Mouse (Mus musculus) heart, embryonic 15.5 days (tissue): ENCODE measurements around the gene Ipcef1. TPM values are rescaled to one million over a fixed set of nuclear protein-coding genes. Genes with fewer than 3 reads are reported as not detected.

Experiments
- ATAC-seq: fragments of 200-750 bp; cut with Nextera tagmentation; replicated peaks from 2 replicates; pipeline ENCODE4 v1.8.0; 2017; ENCODE audit warnings: low read depth, moderate TSS enrichment; ENCODE audit not compliant: insufficient number of reproducible peaks, insufficient read depth, low FRiP score
- H3K27ac ChIP-seq: fragments of 300-500 bp; sonication (generic); 2 replicates; pipeline ENCODE4 v1.5.1; 2015; ENCODE audit warnings: mild to moderate bottlenecking, inconsistent platforms
- H3K27me3 ChIP-seq: fragments of 300-500 bp; sonication (generic); 2 replicates; pipeline ENCODE4 v1.6.1; 2015; ENCODE audit warnings: inconsistent platforms
- H3K36me3 ChIP-seq: fragments of 300-500 bp; sonication (generic); 2 replicates; pipeline ENCODE4 v1.6.1; 2015; ENCODE audit warnings: mild to moderate bottlenecking, inconsistent platforms
- H3K4me1 ChIP-seq: fragments of 300-500 bp; sonication (generic); replicated peaks from 2 replicates; pipeline ENCODE4 v1.6.1; 2015; ENCODE audit warnings: inconsistent platforms
- H3K4me2 ChIP-seq: fragments of 300-500 bp; sonication (generic); 2 replicates; pipeline ENCODE4 v1.6.1; 2015; ENCODE audit warnings: inconsistent platforms, mild to moderate bottlenecking, moderate library complexity
- H3K4me3 ChIP-seq: fragments of 300-500 bp; sonication (generic); 2 replicates; pipeline ENCODE4 v1.5.1; 2015; ENCODE audit warnings: mild to moderate bottlenecking, inconsistent platforms
- H3K9ac ChIP-seq: fragments of 300-500 bp; sonication (generic); 2 replicates; pipeline ENCODE4 v1.6.1; 2015; ENCODE audit warnings: mild to moderate bottlenecking, inconsistent platforms
- H3K9me3 ChIP-seq: fragments of 300-500 bp; sonication (generic); replicated peaks from 2 replicates; pipeline ENCODE4 v1.6.1; 2016; ENCODE audit warnings: inconsistent platforms
- WGBS: fragments of 180-500 bp; shearing (Covaris S2); methylation state at CpG from one replicate; pipeline ENCODE4 v1.1.7; 2015; ENCODE audit warnings: mixed read lengths; 5-methylcytosine and 5-hydroxymethylcytosine counted together
- polyA plus RNA-seq: library from polyadenylated mRNA; unstranded; fragments of >200 nt; fragmentation: Nextera tagmentation; extraction: Ambion mirVana; gene quantifications from 2 replicates; pipeline ENCODE4 v1.2.1, GENCODE M21; 2015

Gene Ipcef1
- polyA plus RNA-seq, 1 experiment from 2014 or later, result 0.25 TPM

DNA sequence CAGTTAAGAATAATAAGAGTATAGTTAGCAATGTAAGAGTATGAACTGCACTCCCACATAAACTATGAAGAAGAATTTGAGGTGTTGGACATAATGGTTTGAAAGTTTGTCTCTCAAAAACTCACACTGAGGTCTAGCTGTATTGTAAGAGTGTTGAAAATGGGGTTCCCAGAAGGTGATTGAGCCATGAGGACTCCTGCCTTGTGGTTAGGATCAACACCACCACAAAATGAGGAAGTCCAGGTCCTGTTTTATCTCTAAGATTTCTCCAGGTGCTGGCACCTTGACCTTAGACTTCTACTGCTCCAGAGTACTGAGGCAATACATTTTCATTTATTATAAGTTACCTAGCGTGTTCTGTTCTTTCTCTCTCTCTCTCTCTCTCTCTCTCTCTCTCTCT lies 178.4 kb downstream of the Ipcef1 start:
- ATAC-seq, result no peak
- WGBS, result 85% methylated on average over 1 of the region's 1 CpGs

DNA sequence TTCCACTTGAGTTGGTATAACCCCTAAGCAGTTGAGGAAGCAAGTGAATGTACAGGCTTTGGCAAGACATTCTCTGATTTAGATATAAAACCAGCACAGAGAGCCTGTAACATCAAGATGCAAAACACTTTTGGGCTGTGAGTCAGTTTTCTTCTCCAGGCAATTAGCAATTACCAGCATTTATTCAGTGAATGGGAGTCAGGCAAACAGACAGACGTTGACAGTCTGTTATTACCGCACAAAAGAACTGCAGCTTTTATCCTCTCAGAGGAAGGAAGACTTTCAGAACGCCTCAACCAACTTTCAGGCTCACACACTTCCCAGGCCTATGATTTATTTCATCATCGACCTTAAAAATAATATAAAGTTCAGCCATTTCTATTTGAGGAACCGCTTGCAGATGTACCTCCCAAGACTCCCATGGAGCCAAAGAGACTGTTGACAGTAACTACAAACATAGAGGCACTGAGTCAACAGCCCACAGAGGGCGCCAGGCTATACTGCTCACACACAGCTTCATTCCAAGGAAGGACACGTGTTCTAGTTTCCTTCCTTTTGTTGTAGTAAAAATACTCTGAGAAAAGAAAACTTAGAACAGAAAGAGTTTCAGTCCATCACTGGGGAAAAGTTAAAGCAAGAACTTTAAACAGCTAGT lies 180.7 kb downstream of the Ipcef1 start:
- WGBS, result 75% methylated on average over 7 of the region's 7 CpGs

More for the DNA sequence above, 178.4 kb downstream of the Ipcef1 start:
- Histone ChIP-seq H3K4me2 (no peak overlapping the region), H3K27ac (no peak overlapping the region), H3K4me1 (no peaks in the 10 kb centered on the region), H3K9ac (no peak overlapping the region), H3K4me3 (no peak overlapping the region), H3K27me3 (no peaks in the 10 kb centered on the region), H3K36me3 (no peaks in the 10 kb centered on the region), H3K9me3 (no peaks in the 10 kb centered on the region)

DNA sequence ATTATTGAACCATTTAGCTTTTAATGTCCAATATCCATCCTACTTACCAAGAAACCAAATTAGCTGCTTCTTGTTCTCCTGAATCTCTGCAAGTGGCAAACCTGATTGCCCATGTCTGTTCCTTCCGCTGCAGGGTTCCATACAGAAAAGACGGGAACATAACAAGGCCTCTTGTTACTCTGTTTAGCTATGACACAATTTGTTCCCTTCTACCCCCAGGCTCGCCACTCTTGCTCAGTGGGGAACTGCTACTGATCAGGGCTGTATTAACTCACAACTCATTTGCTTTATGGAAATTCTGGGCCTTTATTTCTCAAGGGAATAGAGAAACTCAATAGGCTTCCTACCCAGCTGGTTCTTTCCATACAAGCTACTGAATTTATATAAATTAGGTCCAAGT lies 196.5 kb downstream of the Ipcef1 start:
- Histone ChIP-seq H3K9me3 (no peaks in the 10 kb centered on the region), H3K27ac (no peak overlapping the region), H3K36me3 (no peaks in the 10 kb centered on the region), H3K4me2 (no peak overlapping the region), H3K4me1 (no peaks in the 10 kb centered on the region), H3K9ac (no peak overlapping the region), H3K4me3 (no peak overlapping the region), H3K27me3 (no peaks in the 10 kb centered on the region)
- WGBS, result 84% methylated on average over 3 of the region's 3 CpGs
- ATAC-seq, result no peak

More for the DNA sequence above, 180.7 kb downstream of the Ipcef1 start:
- no peak for ATAC-seq
- Histone ChIP-seq H3K4me3 (no peak overlapping the region), H3K9ac (no peak overlapping the region), H3K4me2 (no peak overlapping the region), H3K4me1 (no peaks in the 10 kb centered on the region), H3K9me3 (no peaks in the 10 kb centered on the region), H3K27me3 (no peaks in the 10 kb centered on the region), H3K27ac (no peak overlapping the region), H3K36me3 (no peaks in the 10 kb centered on the region)

DNA sequence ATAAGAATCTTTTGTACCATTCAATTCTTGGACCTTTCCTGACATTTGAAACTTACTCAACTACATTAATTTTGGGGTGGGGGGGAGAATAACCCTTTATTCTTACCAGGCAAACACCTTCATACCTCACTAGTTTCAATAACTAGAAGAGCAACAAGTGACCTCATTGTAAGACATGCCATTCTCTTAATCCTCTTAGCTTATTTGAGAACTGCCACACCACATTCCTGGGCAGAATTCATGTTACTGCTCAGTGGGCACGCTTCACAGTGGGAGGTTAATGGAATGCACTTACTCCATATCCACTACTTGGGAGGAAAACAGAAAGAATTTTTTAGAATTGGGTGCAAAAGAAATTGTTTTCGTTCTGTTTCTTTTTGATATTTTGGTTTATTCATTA lies 203.4 kb downstream of the Ipcef1 start:
- no peak for ATAC-seq
- Histone ChIP-seq H3K27me3 (no peaks in the 10 kb centered on the region), H3K9me3 (no peaks in the 10 kb centered on the region; the same call in 1 of the 2 replicates), H3K9ac (no peak overlapping the region), H3K4me3 (no peak overlapping the region), H3K4me1 (no peaks in the 10 kb centered on the region), H3K4me2 (no peak overlapping the region), H3K27ac (no peak overlapping the region), H3K36me3 (no peaks in the 10 kb centered on the region)
- WGBS, result 63% methylated on average over 2 of the region's 2 CpGs

DNA sequence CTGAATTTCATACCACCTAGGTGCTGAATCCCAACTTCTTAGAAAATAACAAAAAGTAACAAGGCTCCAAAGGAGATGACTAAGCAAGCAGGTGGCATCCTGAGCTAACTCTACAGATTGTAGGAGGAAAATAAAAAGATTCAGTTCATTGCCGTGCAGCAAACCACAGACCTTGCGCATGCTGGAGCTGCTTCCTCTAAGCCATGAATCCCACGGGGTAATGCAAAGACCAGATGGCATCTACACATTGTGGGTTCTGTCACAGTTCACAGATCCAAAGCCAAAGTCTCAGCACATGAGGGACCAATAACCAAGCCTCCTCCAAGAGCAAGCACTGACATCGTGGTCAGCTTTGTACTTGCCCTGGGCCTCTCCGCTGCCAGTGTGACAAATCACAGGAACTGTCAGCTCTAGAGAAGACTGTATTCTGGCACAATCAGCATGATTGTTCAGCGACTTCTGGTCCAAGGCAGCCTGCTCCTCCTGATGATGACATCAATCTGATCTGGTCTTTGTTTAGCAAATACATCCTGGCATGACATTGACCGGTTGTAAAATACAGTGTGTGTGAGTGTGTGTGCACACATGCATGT lies 204.0 kb downstream of the Ipcef1 start:
- no peak for ATAC-seq
- no peaks in the 10 kb centered on the region for H3K36me3 ChIP-seq
- no peaks in the 10 kb centered on the region for H3K27me3 ChIP-seq
- no peak overlapping the region for H3K9ac ChIP-seq
- no peaks in the 10 kb centered on the region; the same call in 1 of the 2 replicates for H3K9me3 ChIP-seq
- H3K4me2 ChIP-seq, result no peak overlapping the region
- WGBS, result 46% methylated on average over 7 of the region's 7 CpGs
- no peak overlapping the region for H3K4me3 ChIP-seq
- H3K27ac ChIP-seq, result no peak overlapping the region
- H3K4me1 ChIP-seq, result no peaks in the 10 kb centered on the region

DNA sequence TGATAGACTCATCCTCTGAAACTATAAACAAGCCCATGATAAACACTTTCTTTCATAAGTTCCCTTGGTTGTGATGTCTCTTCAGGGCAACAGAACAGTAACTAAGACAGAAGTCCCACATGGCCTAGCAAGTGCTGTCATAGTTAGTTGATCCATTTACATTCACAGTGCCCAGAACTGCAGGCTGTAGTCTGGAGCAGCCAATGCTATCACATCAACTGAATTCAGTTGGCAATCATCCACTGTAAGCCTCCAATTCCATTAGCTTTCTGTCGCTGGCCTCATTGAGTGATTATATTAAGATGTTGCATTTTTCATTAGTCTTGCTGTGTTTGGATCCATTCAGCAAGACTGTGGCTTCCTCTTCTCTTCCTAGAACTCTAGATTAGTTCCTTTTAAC lies 206.0 kb downstream of the Ipcef1 start:
- H3K36me3 ChIP-seq, result no peaks in the 10 kb centered on the region
- no peaks in the 10 kb centered on the region for H3K27me3 ChIP-seq
- H3K9ac ChIP-seq, result no peak overlapping the region
- WGBS, result 71% methylated on average over 1 of the region's 1 CpGs
- no peaks in the 10 kb centered on the region; the same call in 1 of the 2 replicates for H3K9me3 ChIP-seq
- H3K4me3 ChIP-seq, result no peak overlapping the region
- H3K4me1 ChIP-seq, result no peaks in the 10 kb centered on the region
- no peak overlapping the region for H3K27ac ChIP-seq
- H3K4me2 ChIP-seq, result no peak overlapping the region
- no peak for ATAC-seq

DNA sequence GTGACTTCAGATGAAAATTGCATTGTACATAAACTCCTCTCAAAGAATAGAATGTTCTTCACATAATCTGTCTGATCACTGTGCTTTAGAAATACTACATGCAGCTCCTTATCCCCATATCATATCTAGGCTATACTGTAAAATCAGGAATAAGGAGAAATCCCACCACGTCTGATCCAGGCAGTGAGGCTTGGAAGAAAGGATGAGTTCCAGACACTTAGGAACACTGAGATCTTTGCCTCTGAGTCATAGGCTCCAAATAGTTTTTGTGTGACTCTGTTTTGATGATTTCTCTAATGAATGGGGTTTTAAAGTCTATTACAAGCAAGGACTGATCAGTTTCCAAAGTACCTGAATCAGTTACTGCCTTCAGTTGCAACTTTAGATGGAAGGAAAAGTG lies 210.1 kb downstream of the Ipcef1 start:
- ATAC-seq, result no peak
- Histone ChIP-seq H3K27ac (no peak overlapping the region), H3K4me1 (no peaks in the 10 kb centered on the region), H3K27me3 (no peaks in the 10 kb centered on the region), H3K9me3 (no peaks in the 10 kb centered on the region; the same call in 1 of the 2 replicates), H3K9ac (no peak overlapping the region), H3K4me2 (no peak overlapping the region), H3K4me3 (no peak overlapping the region), H3K36me3 (no peaks in the 10 kb centered on the region)
- WGBS, result 50% methylated on average over 1 of the region's 1 CpGs

Other genes with a start within 250 kb of the Ipcef1 start
- gene Cnksr3, start 159.8 kb upstream of the Ipcef1 start, polyA plus RNA-seq, result 7.1 and 9.0 TPM in 2 replicates